Mouse (Mus musculus) heart, postnatal 0 days (tissue): Measurements from ENCODE around the gene Col19a1.

Experiments
- CTCF ChIP-seq: IDR thresholded peaks from 2 replicates; pipeline ENCODE4 v1.5.1; 2016; ENCODE audit warnings: antibody characterized with exemption, control low read depth, low read depth
- EP300 ChIP-seq: IDR thresholded peaks from 2 replicates; pipeline ENCODE4 v1.6.1; 2016; ENCODE audit warnings: antibody characterized with exemption, low read depth

GRCm38 (mm10) chr1:24244931-24245330 lies 342.3 kb downstream of the Col19a1 start:
- TF ChIP-seq CTCF (no peak), EP300 (no peak)
